Mouse (Mus musculus): ENCODE results near the gene P2rx3.

DNA sequence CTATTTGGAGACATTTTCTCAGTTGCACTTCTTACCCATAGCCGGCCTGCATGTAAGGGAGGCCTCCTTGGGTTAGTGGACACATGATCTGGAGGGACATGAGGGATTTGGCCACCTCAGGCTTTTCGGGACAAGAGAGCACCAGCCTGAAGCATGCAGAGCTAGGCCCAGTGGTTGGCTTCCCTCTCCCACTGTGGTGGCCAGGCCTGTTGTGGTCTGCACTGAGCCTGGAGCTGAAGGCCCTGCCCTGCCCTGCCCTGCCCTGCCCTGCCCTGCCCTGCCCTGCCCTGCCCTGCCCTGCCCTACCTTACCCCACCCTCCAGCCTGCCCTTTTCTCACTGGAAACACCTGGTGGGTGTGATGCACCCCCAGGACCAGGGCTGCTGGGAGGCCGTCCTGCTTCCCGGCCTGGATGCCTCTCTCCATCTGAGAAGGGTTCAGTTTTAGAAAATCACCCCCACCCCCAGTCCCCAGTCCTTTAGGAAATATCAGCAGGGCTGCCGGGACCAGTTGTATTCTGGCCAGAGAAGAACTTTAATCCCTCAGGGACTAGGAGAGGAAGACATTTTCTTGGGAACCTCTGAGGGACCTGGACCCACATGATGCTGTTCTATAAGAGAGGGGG lies 16.0 kb upstream of the P2rx3 start:
- no peak for TF ChIP-seq CTCF (IDR thresholded peaks at IDR 0.05; ENCODE audit: borderline replicate concordance, control insufficient read depth, extremely low read depth, insufficient read depth, low read length, poor library complexity)
- TF ChIP-seq POLR2A (IDR thresholded peaks at IDR 0.05; ENCODE audit: control insufficient read depth, extremely low read depth, insufficient read depth, low read length, poor library complexity) = no peak

All from thymus, adult 2 months (tissue).